Mouse (Mus musculus) kidney, adult 8-10 months (tissue): ENCODE measurements around the gene Pold4.

Experiments used
- DNase-seq, 2 experiments: peaks; one replicate each; pipeline ENCODE4 v3.0.0; 2022

Pold4 gene

GRCm38 (mm10) chr19:4231253-4232185, at the start of gene Pold4:
TSS of gene Pold4 (plus strand) at chr19:4231899.
- DNase-seq, result peak; percentile 98 to 99

GRCm38 (mm10) chr19:4183689-4184088, 48.0 kb upstream of the Pold4 start:
- no peak for DNase-seq

GRCm38 (mm10) chr19:4184976-4185975, 46.4 kb upstream of the Pold4 start:
- no peak for DNase-seq

- DNase-seq, result no peak
Observed at GRCm38 (mm10) chr19:4187303-4187702, 44.4 kb upstream of the Pold4 start.

- DNase-seq, result no peak
Observed at GRCm38 (mm10) chr19:4189051-4189620, 42.6 kb upstream of the Pold4 start.

- no peak for DNase-seq
Observed at GRCm38 (mm10) chr19:4190831-4191334, 40.8 kb upstream of the Pold4 start, which contains the start of gene Tbc1d10c. TSS of gene Tbc1d10c (minus strand) at chr19:4191284.

- DNase-seq, result peak; percentile 91 to 92
Observed at GRCm38 (mm10) chr19:4191528-4192250, 40.0 kb upstream of the Pold4 start, which contains the start of gene Ppp1ca. TSS of gene Ppp1ca (plus strand) at chr19:4192065.

GRCm38 (mm10) chr19:4192251-4192985, 39.3 kb upstream of the Pold4 start:
- no peak for DNase-seq

GRCm38 (mm10) chr19:4193129-4193528, 38.6 kb upstream of the Pold4 start:
- DNase-seq, result no peak

- no peak for DNase-seq
Observed at GRCm38 (mm10) chr19:4194021-4194724, 37.5 kb upstream of the Pold4 start.

GRCm38 (mm10) chr19:4194776-4195650, 36.7 kb upstream of the Pold4 start:
- no peak for DNase-seq

- no peak for DNase-seq
Observed at GRCm38 (mm10) chr19:4196048-4196447, 35.7 kb upstream of the Pold4 start.

- no peak for DNase-seq
Observed at GRCm38 (mm10) chr19:4196548-4196947, 35.2 kb upstream of the Pold4 start.

GRCm38 (mm10) chr19:4197180-4197579, 34.5 kb upstream of the Pold4 start:
- no peak for DNase-seq

- peak; percentile 98 for DNase-seq
Observed at GRCm38 (mm10) chr19:4201291-4201909, 30.3 kb upstream of the Pold4 start, which contains the start of gene Rad9a. TSS of gene Rad9a (minus strand) at chr19:4201662.

GRCm38 (mm10) chr19:4202149-4202548, 29.6 kb upstream of the Pold4 start:
- DNase-seq, result no peak

GRCm38 (mm10) chr19:4203148-4203547, 28.6 kb upstream of the Pold4 start:
- DNase-seq, result no peak

GRCm38 (mm10) chr19:4203604-4204326, 27.9 kb upstream of the Pold4 start:
- no peak for DNase-seq
